Mouse (Mus musculus): ENCODE measurements around the gene Asic4. TPM values are rescaled to one million over a fixed set of nuclear protein-coding genes. Genes with fewer than 3 reads are reported as not detected.

Asic4 gene
- polyA plus RNA-seq, 1 experiment from 2014 or later = 16.6 TPM

DNA sequence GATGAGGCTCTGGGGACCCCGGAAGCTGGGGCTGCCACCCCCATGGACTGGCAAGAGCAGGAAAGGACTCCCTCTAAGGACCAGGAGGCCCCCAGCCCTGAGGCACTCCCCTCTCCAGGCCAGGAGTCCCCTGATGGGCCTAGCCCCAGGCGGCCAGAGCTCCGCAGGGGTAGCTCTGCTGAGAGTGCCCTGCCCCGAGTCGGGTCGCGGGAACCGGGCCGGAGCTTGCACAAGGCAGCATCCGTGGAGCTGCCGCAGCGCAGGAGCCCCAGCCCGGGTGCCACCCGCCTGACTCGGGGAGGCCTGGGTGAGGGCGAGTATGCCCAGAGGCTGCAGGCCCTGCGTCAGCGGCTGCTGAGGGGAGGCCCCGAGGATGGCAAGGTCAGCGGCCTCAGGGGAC lies 28.4 kb upstream of the Asic4 start:
- peak overlapping the region; percentile 58 for H3K4me2 ChIP-seq (ENCODE audit: low read length)
- peak overlapping the region; percentile 35 for H3K4me3 ChIP-seq (replicated peaks; ENCODE audit: low read depth, low read length)
- DNase-seq = peak; percentile 30
- peak; percentile 28; the same call in 1 of the 2 replicates for ATAC-seq (ENCODE audit: low FRiP score, low TSS enrichment)
- 5% methylated on average over 20 of the region's 20 CpGs for WGBS
- peaks cover 20% of the 10 kb centered on the region for H3K4me1 ChIP-seq (ENCODE audit: control insufficient read depth, insufficient read depth, low read length)
- no peaks in the 10 kb centered on the region for H3K9me3 ChIP-seq (ENCODE audit: control insufficient read depth, low read length)
- H3K27ac ChIP-seq (replicated peaks; ENCODE audit: low read depth, low read length) = no peak overlapping the region
- H3K9ac ChIP-seq (replicated peaks; ENCODE audit: low read length) = peak overlapping the region; percentile 40; the same call in 1 of the 2 replicates
- H3K36me3 ChIP-seq (ENCODE audit: control insufficient read depth, insufficient read depth, low read length) = no peaks in the 10 kb centered on the region
- peaks cover 43% of the 10 kb centered on the region for H3K27me3 ChIP-seq (ENCODE audit: control insufficient read depth, insufficient read depth, low read length)

DNA sequence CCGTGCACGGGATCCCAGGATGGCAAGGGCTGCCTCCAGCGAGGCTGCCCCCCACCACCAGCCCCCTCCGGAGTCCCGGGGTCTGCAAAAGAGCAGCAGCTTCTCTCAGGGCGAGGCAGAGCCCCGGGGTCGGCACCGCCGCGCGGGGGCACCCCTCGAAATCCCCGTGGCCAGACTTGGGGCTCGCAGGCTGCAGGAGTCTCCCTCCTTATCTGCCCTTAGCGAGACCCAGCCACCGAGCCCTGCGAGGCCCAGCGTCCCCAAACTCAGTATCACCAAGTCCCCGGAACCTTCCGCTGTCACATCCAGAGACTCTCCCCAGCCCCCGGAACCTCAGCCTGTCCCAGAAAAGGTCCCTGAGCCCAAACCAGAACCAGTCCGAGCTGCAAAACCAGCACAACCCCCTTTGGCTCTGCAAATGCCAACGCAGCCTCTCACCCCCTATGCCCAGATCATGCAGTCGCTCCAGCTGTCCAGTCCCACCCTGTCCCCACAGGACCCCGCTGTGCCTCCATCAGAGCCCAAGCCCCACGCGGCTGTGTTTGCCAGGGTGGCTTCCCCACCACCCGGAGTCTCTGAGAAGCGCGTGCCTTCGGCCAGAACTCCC lies 27.9 kb upstream of the Asic4 start:
- DNase-seq = peak; percentile 12
- ATAC-seq (ENCODE audit: low FRiP score, low TSS enrichment) = 0 out of 2 replicates have a peak, but pooled peaks have one; percentile 3
- 3% methylated on average over 31 of the region's 32 CpGs for WGBS

DNA sequence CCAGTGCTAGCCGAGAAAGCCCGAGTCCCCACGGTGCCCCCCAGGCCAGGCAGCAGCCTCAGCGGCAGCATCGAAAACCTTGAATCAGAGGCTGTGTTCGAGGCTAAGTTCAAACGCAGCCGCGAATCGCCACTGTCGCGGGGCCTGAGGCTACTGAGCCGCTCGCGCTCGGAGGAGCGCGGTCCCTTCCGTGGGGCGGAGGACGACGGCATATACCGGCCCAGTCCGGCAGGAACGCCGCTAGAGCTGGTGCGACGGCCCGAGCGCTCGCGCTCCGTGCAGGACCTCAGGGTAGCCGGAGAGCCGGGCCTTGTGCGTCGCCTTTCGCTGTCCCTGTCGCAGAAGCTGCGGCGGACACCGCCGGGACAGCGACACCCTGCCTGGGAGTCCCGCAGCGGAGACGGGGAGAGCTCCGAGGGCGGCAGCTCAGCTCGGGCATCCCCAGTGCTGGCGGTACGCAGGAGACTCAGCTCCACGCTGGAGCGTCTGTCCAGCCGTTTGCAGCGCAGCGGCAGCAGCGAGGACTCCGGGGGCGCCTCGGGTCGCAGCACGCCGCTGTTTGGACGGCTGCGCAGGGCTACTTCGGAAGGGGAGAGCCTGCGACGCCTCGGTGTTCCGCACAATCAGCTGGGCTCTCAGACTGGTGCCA lies 27.3 kb upstream of the Asic4 start:
- Histone ChIP-seq H3K4me2 (ENCODE audit: low read length) (peak overlapping the region; percentile 58), H3K27ac (replicated peaks; ENCODE audit: low read depth, low read length) (peak overlapping the region; percentile 49), H3K9ac (replicated peaks; ENCODE audit: low read length) (peak overlapping the region; percentile 40), H3K27me3 (ENCODE audit: control insufficient read depth, insufficient read depth, low read length) (peaks cover 43% of the 10 kb centered on the region), H3K4me1 (ENCODE audit: control insufficient read depth, insufficient read depth, low read length) (peaks cover 20% of the 10 kb centered on the region), H3K36me3 (ENCODE audit: control insufficient read depth, insufficient read depth, low read length) (peaks cover 4% of the 10 kb centered on the region; the same call in 1 of the 2 replicates), H3K9me3 (ENCODE audit: control insufficient read depth, low read length) (no peaks in the 10 kb centered on the region), H3K4me3 (replicated peaks; ENCODE audit: low read depth, low read length) (peak overlapping the region; percentile 35)
- DNase-seq (peak; percentile 68), ATAC-seq (ENCODE audit: low FRiP score, low TSS enrichment) (0 out of 2 replicates have a peak, but pooled peaks have one; percentile 13)
- under 1% methylated on average over 71 of the region's 71 CpGs for WGBS

More for the DNA sequence above, 27.9 kb upstream of the Asic4 start:
- peak overlapping the region; percentile 40; the same call in 1 of the 2 replicates for H3K9ac ChIP-seq (replicated peaks; ENCODE audit: low read length)
- H3K4me1 ChIP-seq (ENCODE audit: control insufficient read depth, insufficient read depth, low read length) = peaks cover 20% of the 10 kb centered on the region
- H3K27me3 ChIP-seq (ENCODE audit: control insufficient read depth, insufficient read depth, low read length) = peaks cover 43% of the 10 kb centered on the region
- H3K27ac ChIP-seq (replicated peaks; ENCODE audit: low read depth, low read length) = no peak overlapping the region
- peak overlapping the region; percentile 35 for H3K4me3 ChIP-seq (replicated peaks; ENCODE audit: low read depth, low read length)
- H3K4me2 ChIP-seq (ENCODE audit: low read length) = peak overlapping the region; percentile 58
- H3K9me3 ChIP-seq (ENCODE audit: control insufficient read depth, low read length) = no peaks in the 10 kb centered on the region
- no peaks in the 10 kb centered on the region for H3K36me3 ChIP-seq (ENCODE audit: control insufficient read depth, insufficient read depth, low read length)

DNA sequence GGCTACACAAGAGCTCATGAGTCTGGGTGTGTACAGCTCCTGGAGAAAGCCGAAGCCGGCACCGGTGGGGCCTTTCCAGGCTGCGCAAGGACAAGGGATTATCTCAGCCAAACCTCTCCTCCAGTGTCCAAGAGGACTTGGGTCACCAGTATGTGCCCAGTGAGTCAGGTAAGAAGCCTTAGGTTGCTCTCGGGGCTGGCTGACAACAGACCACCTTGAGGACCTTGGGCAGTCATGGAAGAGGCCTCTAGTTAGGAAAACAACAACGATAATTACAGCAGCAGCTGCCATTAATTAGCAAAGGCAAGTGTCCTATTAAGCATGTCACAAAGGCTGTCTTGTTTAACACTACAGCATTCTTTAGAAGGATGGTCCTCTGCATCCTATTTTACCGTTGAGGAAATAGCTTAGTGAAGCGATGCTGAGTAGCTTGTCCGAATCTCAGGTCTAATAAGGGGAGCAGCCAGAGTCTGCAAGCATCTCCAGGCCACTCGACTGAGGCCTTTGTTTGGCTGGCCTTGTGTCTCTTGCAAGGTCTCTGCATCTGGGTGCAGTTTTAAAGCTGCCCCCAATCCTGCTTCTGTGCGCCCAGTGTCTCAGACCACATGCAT lies 26.4 kb upstream of the Asic4 start:
- DNase-seq (no peak), ATAC-seq (ENCODE audit: low FRiP score, low TSS enrichment) (no peak)
- WGBS = 39% methylated on average over 11 of the region's 11 CpGs
- no peak overlapping the region for H3K9ac ChIP-seq (replicated peaks; ENCODE audit: low read length)
- H3K4me3 ChIP-seq (replicated peaks; ENCODE audit: low read depth, low read length) = peak overlapping the region; percentile 8; the same call in 1 of the 2 replicates
- H3K27me3 ChIP-seq (ENCODE audit: control insufficient read depth, insufficient read depth, low read length) = peaks cover 43% of the 10 kb centered on the region
- peaks cover 20% of the 10 kb centered on the region for H3K4me1 ChIP-seq (ENCODE audit: control insufficient read depth, insufficient read depth, low read length)
- 0 out of 2 replicates have a peak overlapping the region, but pooled peaks have one; percentile 49 for H3K27ac ChIP-seq (replicated peaks; ENCODE audit: low read depth, low read length)
- peaks cover 4% of the 10 kb centered on the region; the same call in 1 of the 2 replicates for H3K36me3 ChIP-seq (ENCODE audit: control insufficient read depth, insufficient read depth, low read length)
- no peaks in the 10 kb centered on the region for H3K9me3 ChIP-seq (ENCODE audit: control insufficient read depth, low read length)
- H3K4me2 ChIP-seq (ENCODE audit: low read length) = peak overlapping the region; percentile 58

DNA sequence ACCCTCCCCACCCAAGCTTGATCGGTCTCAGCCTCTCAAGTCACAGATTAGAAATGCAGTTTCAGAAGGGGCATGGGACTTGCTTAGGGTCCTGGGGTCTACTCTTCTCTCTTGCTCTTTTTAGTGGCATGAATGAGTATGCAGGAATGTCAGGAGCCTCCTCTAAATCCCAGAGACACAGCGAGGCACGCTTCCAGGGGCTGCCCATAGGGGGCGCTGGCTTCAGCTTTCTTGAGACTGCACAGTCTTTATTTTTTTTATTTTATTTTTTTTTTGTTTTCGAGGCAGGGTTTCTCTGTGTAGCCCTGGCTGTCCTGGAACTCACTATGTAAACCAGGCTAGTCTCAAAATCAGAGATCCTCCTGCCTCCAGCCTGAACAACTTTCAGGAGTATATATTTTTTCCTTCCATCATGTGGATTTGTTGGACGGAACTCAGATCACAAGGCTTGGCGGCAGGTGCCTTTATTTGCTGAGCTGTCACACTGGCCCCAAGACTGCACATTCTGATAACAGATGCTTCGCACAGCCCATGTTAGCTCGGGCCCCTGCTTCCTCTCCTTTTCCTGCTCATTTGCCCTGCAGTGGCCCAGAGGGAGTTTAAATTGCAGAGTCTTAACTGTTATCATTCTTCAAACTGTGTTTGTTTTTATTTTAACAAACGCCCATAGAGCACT lies 24.3 kb upstream of the Asic4 start:
- Histone ChIP-seq H3K4me3 (replicated peaks; ENCODE audit: low read depth, low read length) (no peak overlapping the region), H3K27ac (replicated peaks; ENCODE audit: low read depth, low read length) (no peak overlapping the region), H3K9me3 (ENCODE audit: control insufficient read depth, low read length) (no peaks in the 10 kb centered on the region), H3K9ac (replicated peaks; ENCODE audit: low read length) (no peak overlapping the region), H3K4me1 (ENCODE audit: control insufficient read depth, insufficient read depth, low read length) (peaks cover 20% of the 10 kb centered on the region), H3K27me3 (ENCODE audit: control insufficient read depth, insufficient read depth, low read length) (peaks cover 34% of the 10 kb centered on the region), H3K36me3 (ENCODE audit: control insufficient read depth, insufficient read depth, low read length) (peaks cover 8% of the 10 kb centered on the region; the same call in 1 of the 2 replicates), H3K4me2 (ENCODE audit: low read length) (no peak overlapping the region)
- WGBS = 39% methylated on average over 10 of the region's 10 CpGs
- peak; percentile 80 for DNase-seq
- no peak for ATAC-seq (ENCODE audit: low FRiP score, low TSS enrichment)

DNA sequence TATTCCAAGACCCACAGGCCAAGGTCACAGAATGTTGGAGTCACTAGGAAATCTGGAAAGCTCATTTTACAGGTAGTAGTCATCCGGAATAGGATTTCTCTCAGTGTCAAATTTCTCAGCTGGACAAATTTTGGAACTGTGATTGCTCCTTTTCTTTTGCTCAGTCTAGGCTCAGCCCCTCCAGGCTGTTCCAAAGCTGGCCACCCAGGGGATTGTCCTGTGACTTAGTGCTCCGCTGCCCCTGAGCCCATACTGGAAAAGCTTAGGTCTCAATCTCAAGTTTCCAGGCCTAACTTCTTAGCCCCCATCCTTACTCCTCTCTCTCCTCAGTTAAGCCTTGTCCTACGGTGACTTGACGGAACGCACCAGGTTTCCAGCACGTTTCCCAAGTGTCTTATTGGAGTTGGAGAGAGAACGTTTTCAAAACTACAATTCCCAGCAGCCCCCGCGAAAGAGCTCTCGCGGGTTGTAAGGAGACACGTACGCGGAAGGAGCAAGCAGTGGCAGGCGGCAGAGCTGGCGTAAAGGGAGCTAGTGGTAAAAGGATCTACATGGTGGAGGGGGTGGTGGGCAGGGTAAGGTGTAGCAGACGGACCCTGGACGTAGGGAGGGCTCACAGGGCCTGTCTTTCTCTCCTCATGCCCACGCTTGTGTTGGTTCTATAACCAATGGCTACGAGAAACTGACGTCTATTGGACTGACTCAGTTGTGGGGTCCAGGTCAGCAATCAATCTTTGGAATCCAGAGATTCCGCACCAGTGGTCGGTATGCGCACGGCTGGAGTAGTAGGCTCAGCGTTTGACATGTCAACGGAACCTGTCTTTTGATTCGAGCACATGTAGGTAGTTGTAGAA lies 14.5 kb upstream of the Asic4 start, which contains the start of gene Gmppa:
Gmppa (plus strand) TSS at position 456 of the 854 bp plus-strand sequence.
- peak within 1 kb of the TSS; percentile 70 for H3K27ac ChIP-seq (replicated peaks; ENCODE audit: low read depth, low read length)
- peak within 1 kb of the TSS; percentile 67 for H3K9ac ChIP-seq (replicated peaks; ENCODE audit: low read length)
- no peaks in the 10 kb centered on the region for H3K27me3 ChIP-seq (ENCODE audit: control insufficient read depth, insufficient read depth, low read length)
- H3K36me3 ChIP-seq (ENCODE audit: control insufficient read depth, insufficient read depth, low read length) = no peaks in the 10 kb centered on the region
- peak within 1 kb of the TSS; percentile 70 for H3K4me2 ChIP-seq (ENCODE audit: low read length)
- peak; percentile 85 for ATAC-seq (ENCODE audit: low FRiP score, low TSS enrichment)
- no peaks in the 10 kb centered on the region for H3K9me3 ChIP-seq (ENCODE audit: control insufficient read depth, low read length)
- H3K4me1 ChIP-seq (ENCODE audit: control insufficient read depth, insufficient read depth, low read length) = peaks cover 14% of the 10 kb centered on the region
- 5% methylated on average over 28 of the region's 28 CpGs for WGBS
- DNase-seq = peak; percentile 94
- H3K4me3 ChIP-seq (replicated peaks; ENCODE audit: low read depth, low read length) = peak within 1 kb of the TSS; percentile 56

DNA sequence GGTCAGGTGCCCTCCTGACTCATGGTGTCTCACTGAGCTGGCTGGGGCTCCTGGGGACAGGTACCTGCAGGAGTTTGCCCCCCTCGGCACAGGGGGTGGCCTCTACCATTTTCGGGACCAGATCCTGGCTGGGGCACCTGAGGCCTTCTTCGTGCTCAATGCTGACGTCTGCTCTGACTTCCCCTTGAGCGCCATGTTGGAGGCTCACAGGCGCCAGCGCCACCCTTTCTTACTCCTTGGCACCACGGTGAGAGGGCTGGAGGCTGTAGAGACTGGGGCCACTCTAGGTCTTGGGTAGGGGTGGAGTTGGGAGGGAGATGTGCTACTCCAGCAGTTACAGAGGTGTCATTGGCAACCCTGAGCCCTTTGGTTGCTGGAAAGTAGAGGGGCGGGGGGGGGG lies 11.5 kb upstream of the Asic4 start:
- H3K4me1 ChIP-seq (ENCODE audit: control insufficient read depth, insufficient read depth, low read length) = peaks cover 32% of the 10 kb centered on the region
- no peak overlapping the region for H3K4me3 ChIP-seq (replicated peaks; ENCODE audit: low read depth, low read length)
- no peak overlapping the region for H3K4me2 ChIP-seq (ENCODE audit: low read length)
- no peak overlapping the region for H3K27ac ChIP-seq (replicated peaks; ENCODE audit: low read depth, low read length)
- H3K36me3 ChIP-seq (ENCODE audit: control insufficient read depth, insufficient read depth, low read length) = no peaks in the 10 kb centered on the region
- no peak overlapping the region for H3K9ac ChIP-seq (replicated peaks; ENCODE audit: low read length)
- ATAC-seq (ENCODE audit: low FRiP score, low TSS enrichment) (no peak), DNase-seq (no peak)
- WGBS = 66% methylated on average over 9 of the region's 9 CpGs
- H3K27me3 ChIP-seq (ENCODE audit: control insufficient read depth, insufficient read depth, low read length) = no peaks in the 10 kb centered on the region
- H3K9me3 ChIP-seq (ENCODE audit: control insufficient read depth, low read length) = no peaks in the 10 kb centered on the region

DNA sequence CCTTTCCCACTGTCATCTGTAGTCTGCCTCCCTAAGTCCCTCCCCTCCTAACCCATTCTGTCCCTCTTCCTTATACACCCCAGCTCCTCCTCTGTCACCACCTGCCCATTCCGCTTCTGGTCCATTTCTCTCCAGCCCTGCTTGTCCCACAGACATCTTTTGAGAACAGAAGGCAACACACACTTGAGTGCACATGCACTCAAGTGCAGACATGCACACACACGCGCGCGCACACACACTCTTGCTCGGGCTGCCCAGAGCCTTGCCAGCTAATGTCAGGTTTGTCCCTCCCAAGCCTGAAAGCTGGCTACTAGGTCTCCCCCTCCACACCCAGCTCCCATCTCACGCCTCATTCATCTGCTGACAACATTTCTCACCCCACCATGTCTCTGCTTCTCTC lies 9.6 kb upstream of the Asic4 start:
- no peak for DNase-seq
- 92% methylated on average over 7 of the region's 7 CpGs for WGBS
- H3K27ac ChIP-seq (replicated peaks; ENCODE audit: low read depth, low read length) = no peak overlapping the region

More for the DNA sequence above, 9.6 kb upstream of the Asic4 start:
- no peak overlapping the region for H3K4me2 ChIP-seq (ENCODE audit: low read length)
- H3K4me1 ChIP-seq (ENCODE audit: control insufficient read depth, insufficient read depth, low read length) = peaks cover 46% of the 10 kb centered on the region
- no peak overlapping the region for H3K4me3 ChIP-seq (replicated peaks; ENCODE audit: low read depth, low read length)
- no peak for ATAC-seq (ENCODE audit: low FRiP score, low TSS enrichment)
- H3K9me3 ChIP-seq (ENCODE audit: control insufficient read depth, low read length) = no peaks in the 10 kb centered on the region
- no peaks in the 10 kb centered on the region for H3K36me3 ChIP-seq (ENCODE audit: control insufficient read depth, insufficient read depth, low read length)
- no peaks in the 10 kb centered on the region for H3K27me3 ChIP-seq (ENCODE audit: control insufficient read depth, insufficient read depth, low read length)
- H3K9ac ChIP-seq (replicated peaks; ENCODE audit: low read length) = no peak overlapping the region

All from midbrain, embryonic 14.5 days (tissue).